Mouse (Mus musculus) ES-E14 (cell line): Measurements from ENCODE around the gene Sdhb. TPM values are rescaled to one million over a fixed set of nuclear protein-coding genes. Genes with fewer than 3 reads are reported as not detected.

ENCODE experiments used
- DNase-seq: peaks from one replicate; pipeline ENCODE4 v3.0.0-alpha.2; 2013; ENCODE audit warnings: low read depth, low spot score
- H3K27ac ChIP-seq: 2 replicates; pipeline ENCODE4 v1.5.1; 2012; ENCODE audit warnings: low read depth, mild to moderate bottlenecking, low read length, moderate library complexity, mixed read lengths; ENCODE audit not compliant: poor library complexity, insufficient read depth, severe bottlenecking
- H3K36me3 ChIP-seq: 2 replicates; pipeline ENCODE4 v1.6.1; 2012; ENCODE audit warnings: mild to moderate bottlenecking, low read length, moderate library complexity, mixed read lengths; ENCODE audit not compliant: control insufficient read depth, poor library complexity, insufficient read depth, severe bottlenecking
- H3K4me1 ChIP-seq, 2 experiments: fragments of 150-350 bp in 1 of 2; sonication (generic) in 1 of 2; 2 replicates each; pipeline ENCODE4 v1.6.1; 2012; ENCODE audit warnings: low read length in 2 of 2, mild to moderate bottlenecking in 1 of 2, mixed read lengths in 1 of 2; ENCODE audit not compliant: control insufficient read depth in 2 of 2, insufficient read depth in 2 of 2, poor library complexity in 1 of 2
- H3K4me3 ChIP-seq, 2 experiments: fragments of 150-350 bp in 1 of 2; sonication (generic) in 1 of 2; 2 replicates each; pipeline ENCODE4 v1.5.1; 2012; ENCODE audit warnings: low read length in 2 of 2, low read depth in 1 of 2, mild to moderate bottlenecking in 1 of 2, mixed read lengths in 1 of 2; ENCODE audit not compliant: insufficient read depth in 1 of 2, poor library complexity in 1 of 2, severe bottlenecking in 1 of 2
- H3K9ac ChIP-seq: 2 replicates; pipeline ENCODE4 v1.6.1; 2012; ENCODE audit warnings: low read depth, mild to moderate bottlenecking, low read length, mixed read lengths; ENCODE audit not compliant: poor library complexity, insufficient read depth, severe bottlenecking
- H3K9me3 ChIP-seq: fragments of 150-350 bp; sonication (generic); 2 replicates; pipeline ENCODE4 v1.6.1; 2012; ENCODE audit warnings: low read depth, mild to moderate bottlenecking, low read length; ENCODE audit not compliant: control insufficient read depth, insufficient read depth
- CHD2 ChIP-seq: IDR thresholded peaks from 2 replicates; pipeline ENCODE4 v1.6.1; 2014; ENCODE audit warnings: mild to moderate bottlenecking, low read depth, low read length, inconsistent platforms
- HCFC1 ChIP-seq: IDR thresholded peaks from 2 replicates; pipeline ENCODE4 v1.6.1; 2012; ENCODE audit warnings: low read length, inconsistent platforms, borderline replicate concordance; ENCODE audit not compliant: insufficient read depth
- MAFK ChIP-seq: IDR thresholded peaks from 2 replicates; pipeline ENCODE4 v1.6.1; 2014; ENCODE audit warnings: mild to moderate bottlenecking, low read depth, low read length, inconsistent platforms; ENCODE audit not compliant: insufficient read depth
- ZC3H11A ChIP-seq: IDR thresholded peaks from 2 replicates; pipeline ENCODE4 v1.6.1; 2012; ENCODE audit warnings: low read depth, mild to moderate bottlenecking, inconsistent platforms, low read length, borderline replicate concordance
- ZNF384 ChIP-seq: IDR thresholded peaks from 2 replicates; pipeline ENCODE4 v1.6.1; 2012; ENCODE audit warnings: low read depth, low read length, inconsistent platforms
- in situ Hi-C, 2 experiments: fragments of 600-800 bp; cut with MboI; formaldehyde crosslinking; loops; one replicate each; pipeline ENCODE4 v1.15.1; 2025; ENCODE audit warnings: low sequenced_read_pairs in 2 of 2, inconsistent platforms in 1 of 2; ENCODE audit not compliant: unreplicated experiment in 2 of 2
- total RNA-seq: library from RNA; depleted of rRNA; stranded (reverse); fragments of 300-350 nt; gene quantifications from 2 replicates; pipeline ENCODE4 v1.2.3, GENCODE M21; 2012

Sdhb gene
- total RNA-seq, 1 experiment: 135 TPM

GRCm38 (mm10) chr4:140949616-140950015 is 11.4 kb upstream of the Sdhb start:
- H3K27ac ChIP-seq: no peak overlapping the region
- no peak for TF ChIP-seq HCFC1
- no peak for TF ChIP-seq ZNF384
- no peak for TF ChIP-seq CHD2
- TF ChIP-seq MAFK: no peak
- DNase-seq: no peak
- no peak overlapping the region for H3K4me3 ChIP-seq
- H3K9me3 ChIP-seq: no peaks in the 10 kb centered on the region
- H3K4me1 ChIP-seq: peaks cover 2 to 10% of the 10 kb centered on the region in 2 experiments; a peak in 1 of 4 replicates
- no peak overlapping the region for H3K9ac ChIP-seq
- in situ Hi-C loops: no loop called here
- no peaks in the 10 kb centered on the region for H3K36me3 ChIP-seq

GRCm38 (mm10) chr4:140950574-140950973 is 10.4 kb upstream of the Sdhb start:
- Histone ChIP-seq H3K36me3 (no peaks in the 10 kb centered on the region), H3K4me3 (no peak overlapping the region), H3K27ac (no peak overlapping the region), H3K4me1 (peaks cover 2 to 10% of the 10 kb centered on the region in 2 experiments; a peak in 1 of 4 replicates), H3K9ac (no peak overlapping the region), H3K9me3 (no peaks in the 10 kb centered on the region)
- TF ChIP-seq ZC3H11A (no peak), CHD2 (no peak), HCFC1 (no peak), MAFK (no peak), ZNF384 (no peak)
- in situ Hi-C loops: no loop called here
- no peak for DNase-seq

DNA sequence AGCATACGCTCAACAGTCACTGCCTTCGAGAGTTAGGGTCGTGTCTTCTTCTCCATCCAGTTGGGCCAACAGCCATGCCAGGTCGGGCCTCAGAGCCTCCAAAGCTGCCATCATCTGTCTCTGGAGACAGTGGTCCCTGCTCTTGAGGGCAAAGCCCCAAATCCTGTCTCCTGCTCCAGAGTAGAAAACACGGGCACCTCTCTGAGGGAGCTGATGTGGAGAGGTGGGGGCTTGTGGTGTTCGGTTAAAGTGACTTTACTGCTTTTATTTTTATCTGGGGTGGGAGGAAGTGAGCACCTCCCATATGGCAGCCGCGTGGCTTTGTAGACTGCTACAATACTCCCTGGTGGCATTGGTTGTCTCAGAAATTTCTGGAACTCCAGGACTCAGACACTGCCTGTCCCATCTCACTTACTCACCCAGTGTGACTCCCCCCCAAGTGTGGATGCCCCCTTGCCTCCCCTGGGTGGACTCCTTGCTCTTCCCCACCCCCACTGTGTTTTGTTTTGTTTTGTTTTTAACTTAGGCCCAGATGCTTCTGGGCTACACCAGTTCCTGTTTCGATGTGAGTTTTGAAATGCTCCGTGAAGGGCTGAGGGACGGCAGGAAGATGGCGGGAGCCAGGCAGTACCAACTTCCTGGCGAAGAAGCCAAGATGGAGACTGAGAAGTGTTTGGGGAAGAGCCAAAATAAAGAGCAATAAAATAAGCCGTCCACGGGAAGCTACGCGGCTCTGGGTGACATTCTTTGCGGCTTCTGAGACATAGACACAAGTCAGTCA is 9.0 kb upstream of the Sdhb start:
- no peaks in the 10 kb centered on the region for H3K9me3 ChIP-seq
- in situ Hi-C loops: no loop called here
- H3K9ac ChIP-seq: no peak overlapping the region
- H3K4me3 ChIP-seq: no peak overlapping the region
- no peak for DNase-seq
- peaks cover 3 to 6% of the 10 kb centered on the region in 2 experiments; a peak in 1 of 4 replicates for H3K4me1 ChIP-seq
- H3K36me3 ChIP-seq: no peaks in the 10 kb centered on the region
- H3K27ac ChIP-seq: no peak overlapping the region
- no peak for TF ChIP-seq MAFK
- TF ChIP-seq ZNF384: no peak
- no peak for TF ChIP-seq HCFC1
- no peak for TF ChIP-seq CHD2

DNA sequence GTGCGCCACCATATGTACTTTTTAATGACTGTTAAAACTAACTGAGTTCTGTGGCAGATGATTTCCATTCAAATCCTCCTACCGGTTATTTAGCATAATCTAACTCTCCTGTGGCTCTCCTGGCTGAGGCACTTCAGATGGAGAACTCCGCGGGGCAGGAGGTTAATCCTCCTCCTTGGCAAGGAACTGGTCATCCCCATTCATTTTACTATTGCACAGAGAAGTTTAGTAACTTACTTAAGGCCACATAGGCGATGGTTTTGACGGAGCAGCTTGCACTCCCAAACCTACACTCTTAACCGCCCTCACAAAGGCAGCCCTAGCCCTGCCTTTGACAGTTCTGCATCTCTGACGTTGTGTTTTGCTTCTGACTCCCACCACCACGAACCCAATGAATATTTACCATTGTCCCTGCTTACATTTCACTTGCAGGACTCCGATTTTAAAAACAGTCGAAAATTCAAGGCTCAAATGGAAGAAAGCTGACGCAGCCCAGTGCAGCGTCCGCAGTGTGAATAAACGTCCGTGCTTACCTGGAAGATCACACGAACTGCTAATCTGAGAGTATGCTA is 3.8 kb upstream of the Sdhb start:
- no peak for TF ChIP-seq MAFK
- TF ChIP-seq CHD2: no peak
- TF ChIP-seq HCFC1: no peak
- no peak for TF ChIP-seq ZNF384
- no peak for TF ChIP-seq ZC3H11A
- no peak for DNase-seq
- H3K36me3 ChIP-seq: no peaks in the 10 kb centered on the region
- H3K9me3 ChIP-seq: no peaks in the 10 kb centered on the region
- H3K9ac ChIP-seq: 0 out of 2 replicates have a peak overlapping the region, but pooled peaks have one; percentile 13
- peak overlapping the region; percentile 28 to 48; a peak in 3 of 4 replicates for H3K4me3 ChIP-seq
- H3K4me1 ChIP-seq: peaks cover 3 to 11% of the 10 kb centered on the region in 2 experiments; a peak in 1 of 4 replicates
- in situ Hi-C loops: no loop called here
- H3K27ac ChIP-seq: no peak overlapping the region
